Mouse (Mus musculus): ENCODE measurements at regions not wholly inside any gene's neighbourhood (a gene's known extent, or its start where the extent isn't known, plus 50 kb on each side); places are given as distances from the start of the nearest gene placed in this dataset.
"Not testable (repeated sequence)": the region's sequence is repeated elsewhere in the genome, so short reads cannot be mapped to it uniquely, and the experiment has no call there.

DNA sequence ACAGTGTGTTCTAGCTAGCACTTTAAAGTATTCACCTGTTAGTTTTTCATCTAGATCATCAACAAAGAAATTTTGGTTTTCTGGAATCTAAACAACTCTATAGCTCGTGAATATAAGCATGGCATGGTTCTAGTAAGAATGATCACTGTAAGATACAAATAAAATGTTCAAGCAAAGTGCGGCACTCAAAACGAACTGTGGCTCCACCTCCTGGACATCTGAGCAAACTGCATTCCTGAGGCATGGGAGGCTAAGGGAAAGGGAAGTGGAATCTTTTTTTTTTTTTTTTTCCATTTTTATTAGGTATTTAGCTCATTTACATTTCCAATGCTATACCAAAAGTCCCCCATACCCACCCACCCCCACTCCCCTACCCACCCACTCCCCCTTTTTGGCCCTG is 276.9 kb upstream of the Tacstd2 start:
- not testable (repeated sequence) for TF ChIP-seq POLR2A, EP300 (IDR thresholded peaks at IDR 0.05; ENCODE audit: insufficient read depth, low read depth, low read length)
- TF ChIP-seq CTCF (IDR thresholded peaks at IDR 0.05), result peak; percentile 55
